Mouse (Mus musculus) neural tube, embryonic 11.5 days (tissue): ENCODE data around the gene Phc2. TPM values are rescaled to one million over a fixed set of nuclear protein-coding genes. Genes with fewer than 3 reads are reported as not detected.

Source experiments
- ATAC-seq: fragments of 200-750 bp; cut with Nextera tagmentation; 2 replicates; pipeline ENCODE4 v1.8.0; 2017; ENCODE audit warnings: moderate number of reproducible peaks, mild to moderate bottlenecking, moderate TSS enrichment, moderate library complexity; ENCODE audit not compliant: insufficient read depth, low FRiP score, low TSS enrichment
- DNase-seq: peaks from one replicate; pipeline ENCODE4 v3.0.0-alpha.2; 2015; ENCODE audit warnings: low spot score
- H3K27ac ChIP-seq: fragments of 300-500 bp; sonication (generic); 2 replicates; pipeline ENCODE4 v1.5.1; 2014; ENCODE audit warnings: low read depth, mild to moderate bottlenecking, low read length
- H3K27me3 ChIP-seq: fragments of 300-500 bp; sonication (generic); 2 replicates; pipeline ENCODE4 v1.6.1; 2014; ENCODE audit warnings: mild to moderate bottlenecking, low read length, mixed read lengths; ENCODE audit not compliant: control insufficient read depth, insufficient read depth
- H3K36me3 ChIP-seq: fragments of 300-500 bp; sonication (generic); 2 replicates; pipeline ENCODE4 v1.6.1; 2014; ENCODE audit warnings: mild to moderate bottlenecking, low read length, moderate library complexity, mixed read lengths; ENCODE audit not compliant: control insufficient read depth, insufficient read depth
- H3K4me1 ChIP-seq: fragments of 300-500 bp; sonication (generic); 2 replicates; pipeline ENCODE4 v1.6.1; 2014; ENCODE audit warnings: low read length, mixed read lengths; ENCODE audit not compliant: control insufficient read depth, insufficient read depth
- H3K4me2 ChIP-seq: fragments of 300-500 bp; sonication (generic); 2 replicates; pipeline ENCODE4 v1.6.1; 2014; ENCODE audit warnings: low read depth, mild to moderate bottlenecking, moderate library complexity
- H3K4me3 ChIP-seq: fragments of 300-500 bp; sonication (generic); 2 replicates; pipeline ENCODE4 v1.5.1; 2014; ENCODE audit warnings: low read depth, low read length
- H3K9ac ChIP-seq: fragments of 300-500 bp; sonication (generic); 2 replicates; pipeline ENCODE4 v1.6.1; 2014; ENCODE audit warnings: mild to moderate bottlenecking, low read length
- H3K9me3 ChIP-seq: fragments of 300-500 bp; sonication (generic); 2 replicates; pipeline ENCODE4 v1.6.1; 2016; ENCODE audit warnings: low read length; ENCODE audit not compliant: control insufficient read depth
- WGBS: fragments of 180-500 bp; shearing (Covaris S2); extraction: QIAGEN DNeasy Blood & Tissue Kit; methylation state at CpG from one replicate; pipeline ENCODE4 v1.1.7; 2014; 5-methylcytosine and 5-hydroxymethylcytosine counted together
- polyA plus RNA-seq: library from polyadenylated mRNA; unstranded; fragments of >200 nt; fragmentation: Nextera tagmentation; extraction: Ambion mirVana; gene quantifications from 2 replicates; pipeline ENCODE4 v1.2.1, GENCODE M21; 2014

The Phc2 gene
- polyA plus RNA-seq, 1 experiment from 2014 or later = 123 TPM

DNA sequence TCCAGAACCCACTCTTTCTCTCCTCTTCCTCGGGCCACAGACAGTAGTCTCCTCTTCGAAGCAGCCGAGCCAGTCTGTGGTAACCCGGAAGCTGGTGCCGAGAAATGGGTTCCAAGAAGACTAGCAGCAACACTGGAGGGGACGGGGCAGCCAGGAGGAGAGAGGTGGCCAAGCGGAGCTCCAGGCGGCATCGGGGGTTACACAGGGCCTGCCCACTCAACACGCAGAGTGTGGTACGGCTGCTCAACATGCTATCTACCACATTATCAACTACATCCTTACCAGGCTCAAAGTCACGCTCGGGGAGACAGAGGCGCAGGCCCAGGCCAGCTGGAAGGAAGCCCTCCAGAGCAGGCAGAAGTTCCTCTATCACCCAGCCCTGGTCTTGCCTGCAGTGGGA is 38.7 kb upstream of the Phc2 start:
- no peak for ATAC-seq
- DNase-seq = no peak
- Histone ChIP-seq H3K4me3 (no peak overlapping the region), H3K4me1 (no peaks in the 10 kb centered on the region), H3K9ac (no peak overlapping the region), H3K9me3 (no peaks in the 10 kb centered on the region), H3K27me3 (no peaks in the 10 kb centered on the region), H3K36me3 (no peaks in the 10 kb centered on the region), H3K27ac (no peak overlapping the region), H3K4me2 (no peak overlapping the region)
- WGBS = 92% methylated on average over 14 of the region's 14 CpGs

GRCm38 (mm10) chr4:128617363-128618120 is 37.0 kb upstream of the Phc2 start:
- Histone ChIP-seq H3K9me3 (no peaks in the 10 kb centered on the region), H3K4me3 (no peak overlapping the region), H3K36me3 (no peaks in the 10 kb centered on the region), H3K4me2 (no peak overlapping the region), H3K27me3 (no peaks in the 10 kb centered on the region), H3K27ac (no peak overlapping the region), H3K9ac (no peak overlapping the region), H3K4me1 (no peaks in the 10 kb centered on the region)
- WGBS = 80% methylated on average over 17 of the region's 17 CpGs
- ATAC-seq = no peak
- no peak for DNase-seq

- H3K4me2 ChIP-seq = no peak within 1 kb of the TSS
- H3K4me3 ChIP-seq = no peak within 1 kb of the TSS
- H3K9ac ChIP-seq = no peak within 1 kb of the TSS
- no peaks in the 10 kb centered on the region for H3K4me1 ChIP-seq
- H3K9me3 ChIP-seq = no peaks in the 10 kb centered on the region
- no peak for DNase-seq
- H3K27ac ChIP-seq = no peak within 1 kb of the TSS
- no peak for ATAC-seq
- 62% methylated on average over 15 of the region's 15 CpGs for WGBS
- no peaks in the 10 kb centered on the region for H3K36me3 ChIP-seq
- no peaks in the 10 kb centered on the region for H3K27me3 ChIP-seq
Observed at GRCm38 (mm10) chr4:128618246-128618911, 36.1 kb upstream of the Phc2 start, which contains the start of gene Tlr12. Tlr12 (minus strand) TSS chr4:128618619.

DNA sequence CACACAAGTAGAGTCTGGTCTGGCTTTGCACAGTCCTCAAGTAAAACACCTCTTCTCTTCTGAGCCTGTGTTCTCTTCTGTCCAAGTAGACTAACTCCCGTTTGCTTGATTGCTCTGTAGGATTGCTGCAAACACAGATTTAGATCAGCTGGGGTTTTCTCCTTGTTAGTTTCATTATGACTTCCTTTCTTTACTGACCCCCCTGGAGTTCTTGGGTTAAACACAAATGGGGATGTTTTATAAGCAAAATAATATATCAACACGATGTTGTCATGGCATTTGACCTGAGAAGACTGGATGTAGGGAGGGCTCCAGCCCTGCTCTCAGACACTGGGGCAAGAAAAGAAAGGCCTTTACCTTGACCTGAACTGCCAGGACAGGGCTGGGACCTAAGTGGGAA is 35.5 kb upstream of the Phc2 start:
- Histone ChIP-seq H3K36me3 (no peaks in the 10 kb centered on the region), H3K27me3 (no peaks in the 10 kb centered on the region), H3K27ac (no peak overlapping the region), H3K4me2 (no peak overlapping the region), H3K9ac (no peak overlapping the region), H3K9me3 (no peaks in the 10 kb centered on the region), H3K4me3 (no peak overlapping the region), H3K4me1 (no peaks in the 10 kb centered on the region)
- WGBS = 53% methylated on average over 2 of the region's 2 CpGs
- no peak for ATAC-seq
- DNase-seq = no peak

- Histone ChIP-seq H3K4me3 (no peak overlapping the region), H3K36me3 (no peaks in the 10 kb centered on the region), H3K9me3 (no peaks in the 10 kb centered on the region), H3K4me2 (no peak overlapping the region), H3K4me1 (no peaks in the 10 kb centered on the region), H3K27me3 (no peaks in the 10 kb centered on the region), H3K9ac (no peak overlapping the region), H3K27ac (no peak overlapping the region)
- 84% methylated on average over 6 of the region's 6 CpGs for WGBS
- DNase-seq (no peak), ATAC-seq (no peak)
Observed at GRCm38 (mm10) chr4:128620572-128620971, 33.9 kb upstream of the Phc2 start.

- H3K9me3 ChIP-seq = no peaks in the 10 kb centered on the region
- H3K9ac ChIP-seq = no peak overlapping the region
- no peak overlapping the region for H3K27ac ChIP-seq
- H3K4me1 ChIP-seq = no peaks in the 10 kb centered on the region
- WGBS = 94% methylated on average over 8 of the region's 8 CpGs
- no peak for DNase-seq
- no peak overlapping the region for H3K4me3 ChIP-seq
- no peaks in the 10 kb centered on the region for H3K27me3 ChIP-seq
- H3K36me3 ChIP-seq = no peaks in the 10 kb centered on the region
- no peak overlapping the region for H3K4me2 ChIP-seq
- ATAC-seq = no peak
Observed at GRCm38 (mm10) chr4:128621109-128621508, 33.4 kb upstream of the Phc2 start.

GRCm38 (mm10) chr4:128635451-128635850 is 19.1 kb upstream of the Phc2 start:
- H3K4me3 ChIP-seq = no peak overlapping the region
- H3K36me3 ChIP-seq = no peaks in the 10 kb centered on the region
- 78% methylated on average over 7 of the region's 7 CpGs for WGBS
- ATAC-seq (no peak), DNase-seq (no peak)
- peaks cover 6% of the 10 kb centered on the region; the same call in 1 of the 2 replicates for H3K4me1 ChIP-seq
- no peak overlapping the region for H3K4me2 ChIP-seq
- no peaks in the 10 kb centered on the region for H3K9me3 ChIP-seq
- H3K9ac ChIP-seq = no peak overlapping the region
- H3K27ac ChIP-seq = no peak overlapping the region
- H3K27me3 ChIP-seq = no peaks in the 10 kb centered on the region

- Histone ChIP-seq H3K9ac (no peak overlapping the region), H3K4me1 (peaks cover 6% of the 10 kb centered on the region; the same call in 1 of the 2 replicates), H3K9me3 (no peaks in the 10 kb centered on the region), H3K4me2 (no peak overlapping the region), H3K4me3 (no peak overlapping the region), H3K27me3 (no peaks in the 10 kb centered on the region), H3K27ac (no peak overlapping the region), H3K36me3 (no peaks in the 10 kb centered on the region)
- WGBS = 51% methylated on average over 10 of the region's 10 CpGs
- ATAC-seq (no peak), DNase-seq (no peak)
Observed at GRCm38 (mm10) chr4:128635894-128636585, 18.5 kb upstream of the Phc2 start.
